Mouse (Mus musculus) forebrain, embryonic 14.5 days (tissue): ENCODE data around the gene Snx32. TPM values are rescaled to one million over a fixed set of nuclear protein-coding genes. Genes with fewer than 3 reads are reported as not detected.
A peak's percentile ranks its signal among the peaks of the same experiment; 100 is the strongest.

Experiments
- ATAC-seq: fragments of 200-750 bp; cut with Nextera tagmentation; 2 replicates; pipeline ENCODE4 v1.8.0; 2017; ENCODE audit warnings: mild to moderate bottlenecking, moderate library complexity
- DNase-seq: peaks from one replicate; pipeline ENCODE4 v3.0.0-alpha.2; 2015; ENCODE audit warnings: low spot score
- H3K27ac ChIP-seq: fragments of 300-500 bp; sonication (generic); 2 replicates; pipeline ENCODE4 v1.5.1; 2014; ENCODE audit warnings: low read depth, mild to moderate bottlenecking, control low read depth, low read length, moderate library complexity
- H3K27me3 ChIP-seq: fragments of 300-500 bp; sonication (generic); replicated peaks from 2 replicates; pipeline ENCODE4 v1.6.1; 2014; ENCODE audit warnings: low read length, control low read depth, mixed read lengths; ENCODE audit not compliant: control insufficient read depth, insufficient read depth
- H3K36me3 ChIP-seq: fragments of 300-500 bp; sonication (generic); 2 replicates; pipeline ENCODE4 v1.6.1; 2014; ENCODE audit warnings: low read length, control low read depth; ENCODE audit not compliant: control insufficient read depth, insufficient read depth
- H3K4me1 ChIP-seq: fragments of 300-500 bp; sonication (generic); 2 replicates; pipeline ENCODE4 v1.6.1; 2014; ENCODE audit warnings: antibody characterized with exemption, low read length, control low read depth; ENCODE audit not compliant: control insufficient read depth, insufficient read depth
- H3K4me2 ChIP-seq: fragments of 300-500 bp; sonication (generic); 2 replicates; pipeline ENCODE4 v1.6.1; 2014; ENCODE audit warnings: mild to moderate bottlenecking, control low read depth, low read length
- H3K4me3 ChIP-seq: fragments of 300-500 bp; sonication (generic); 2 replicates; pipeline ENCODE4 v1.5.1; 2014; ENCODE audit warnings: low read depth, low read length, control low read depth
- H3K9ac ChIP-seq: fragments of 300-500 bp; sonication (generic); 2 replicates; pipeline ENCODE4 v1.6.1; 2014; ENCODE audit warnings: mild to moderate bottlenecking, low read length, control low read depth, moderate library complexity
- H3K9me3 ChIP-seq: fragments of 300-500 bp; sonication (generic); replicated peaks from 2 replicates; pipeline ENCODE4 v1.6.1; 2016; ENCODE audit warnings: low read length, control low read depth, mixed read lengths; ENCODE audit not compliant: control insufficient read depth
- WGBS: fragments of 180-500 bp; shearing (Covaris S2); extraction: QIAGEN DNeasy Blood & Tissue Kit; methylation state at CpG from one replicate; pipeline ENCODE4 v1.1.7; 2014; 5-methylcytosine and 5-hydroxymethylcytosine counted together
- polyA plus RNA-seq: library from polyadenylated mRNA; unstranded; fragments of >200 nt; fragmentation: Nextera tagmentation; extraction: Ambion mirVana; gene quantifications from 2 replicates; pipeline ENCODE4 v1.2.1, GENCODE M21; 2014

Snx32 gene
- polyA plus RNA-seq, 1 experiment from 2014 or later, result 55.3 TPM

DNA sequence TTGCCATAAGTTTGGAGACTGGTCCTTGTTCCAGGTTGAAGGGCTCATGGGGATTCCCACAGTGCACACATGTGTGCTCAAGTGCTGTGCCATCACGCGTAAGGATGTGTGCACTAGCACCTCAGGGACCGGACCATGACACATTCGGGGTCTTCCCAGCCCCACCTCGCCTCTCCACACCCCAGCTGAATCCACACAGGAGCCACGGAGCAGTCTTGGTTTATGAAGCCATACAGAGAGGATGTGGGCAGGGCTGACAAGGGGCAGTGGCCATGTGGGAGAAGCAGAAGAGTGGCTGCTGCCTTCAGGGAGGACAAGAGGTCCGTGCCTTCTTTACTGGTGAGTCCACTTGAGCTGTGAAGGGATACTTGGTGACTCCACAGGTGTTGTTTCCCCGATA is 45.3 kb downstream of the Snx32 start:
- H3K27ac ChIP-seq, result no peak overlapping the region
- peaks cover 58% of the 10 kb centered on the region for H3K36me3 ChIP-seq

GRCm38 (mm10) chr19:5463791-5464562 is 46.4 kb downstream of the Snx32 start:
- peak overlapping the region; percentile 58 for H3K9ac ChIP-seq
- H3K4me3 ChIP-seq, result peak overlapping the region; percentile 11
- H3K27ac ChIP-seq, result peak overlapping the region; percentile 52; the same call in 1 of the 2 replicates
- H3K4me2 ChIP-seq, result peak overlapping the region; percentile 47
- H3K27me3 ChIP-seq, result no peaks in the 10 kb centered on the region
- ATAC-seq (peak; percentile 62), DNase-seq (peak; percentile 88)
- peaks cover 14% of the 10 kb centered on the region for H3K4me1 ChIP-seq
- no peaks in the 10 kb centered on the region for H3K9me3 ChIP-seq
- WGBS, result 41% methylated on average over 15 of the region's 15 CpGs
- H3K36me3 ChIP-seq, result peaks cover 58% of the 10 kb centered on the region

More for the DNA sequence above, 45.3 kb downstream of the Snx32 start:
- Histone ChIP-seq H3K9ac (no peak overlapping the region), H3K27me3 (no peaks in the 10 kb centered on the region), H3K4me1 (peaks cover 11% of the 10 kb centered on the region), H3K9me3 (no peaks in the 10 kb centered on the region), H3K4me3 (no peak overlapping the region), H3K4me2 (no peak overlapping the region)
- ATAC-seq, result no peak
- WGBS, result 97% methylated on average over 8 of the region's 8 CpGs
- no peak for DNase-seq

DNA sequence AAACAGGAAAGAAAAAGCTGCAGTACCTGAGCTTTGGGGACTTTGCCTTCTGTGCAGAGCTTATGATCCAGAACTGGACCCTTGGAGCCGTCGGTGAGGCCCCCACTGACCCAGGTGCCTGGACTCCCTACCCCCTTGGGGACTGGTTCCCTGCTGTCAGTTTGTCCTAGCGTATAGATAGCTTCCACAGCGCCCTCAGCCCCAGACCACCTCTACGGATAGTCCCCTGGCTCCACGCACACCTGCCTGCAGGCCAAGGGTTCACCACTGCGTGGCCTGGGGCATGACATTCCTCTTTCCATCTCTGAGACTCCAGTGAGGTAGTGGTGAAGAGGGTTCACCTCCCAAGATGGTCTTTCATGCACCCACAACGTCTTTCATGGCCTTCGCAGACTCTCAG is 47.1 kb downstream of the Snx32 start:
- no peaks in the 10 kb centered on the region for H3K9me3 ChIP-seq
- H3K4me3 ChIP-seq, result no peak overlapping the region
- ATAC-seq (no peak), DNase-seq (no peak)
- no peaks in the 10 kb centered on the region for H3K27me3 ChIP-seq
- no peak overlapping the region for H3K27ac ChIP-seq
- H3K36me3 ChIP-seq, result peaks cover 58% of the 10 kb centered on the region
- no peak overlapping the region for H3K4me2 ChIP-seq
- no peak overlapping the region for H3K9ac ChIP-seq
- 87% methylated on average over 9 of the region's 9 CpGs for WGBS
- peaks cover 14% of the 10 kb centered on the region for H3K4me1 ChIP-seq

GRCm38 (mm10) chr19:5461411-5461810 is 48.9 kb downstream of the Snx32 start:
- WGBS, result 81% methylated on average over 6 of the region's 6 CpGs
- Histone ChIP-seq H3K4me1 (peaks cover 21% of the 10 kb centered on the region), H3K9ac (peak overlapping the region; percentile 80; the same call in 1 of the 2 replicates), H3K27me3 (no peaks in the 10 kb centered on the region), H3K4me3 (peak overlapping the region; percentile 81), H3K4me2 (peak overlapping the region; percentile 92), H3K27ac (no peak overlapping the region), H3K9me3 (no peaks in the 10 kb centered on the region), H3K36me3 (peaks cover 42% of the 10 kb centered on the region)
- ATAC-seq, result no peak
- no peak for DNase-seq

DNA sequence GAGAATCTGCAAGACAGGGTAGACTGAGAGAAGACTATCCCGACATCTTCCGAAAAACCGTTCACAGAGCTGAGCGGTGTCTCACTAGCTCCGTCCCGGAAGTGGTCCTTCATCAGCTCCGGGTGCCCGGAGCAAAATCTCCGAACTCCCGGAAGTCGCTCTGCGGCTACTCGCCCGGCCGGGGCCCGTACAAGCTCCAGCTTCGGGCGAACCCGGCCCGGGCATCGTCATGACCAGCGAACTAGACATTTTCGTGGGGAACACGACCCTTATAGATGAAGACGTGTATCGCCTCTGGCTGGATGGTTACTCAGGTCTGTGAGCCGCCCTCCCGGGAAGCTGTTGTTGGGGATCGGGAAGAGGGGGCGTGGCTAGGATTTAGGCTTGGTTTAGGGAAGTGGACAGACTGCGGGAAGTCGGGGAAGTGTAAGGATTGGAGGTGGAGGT is 49.9 kb downstream of the Snx32 start, which contains the start of gene Fibp:
TSS of gene Fibp (plus strand) at position 151 of the 447 bp plus-strand sequence.
- H3K9me3 ChIP-seq, result no peaks in the 10 kb centered on the region
- no peaks in the 10 kb centered on the region for H3K27me3 ChIP-seq
- peak within 1 kb of the TSS; percentile 55 for H3K27ac ChIP-seq
- ATAC-seq (peak; percentile 54), DNase-seq (peak; percentile 94)
- H3K4me1 ChIP-seq, result peaks cover 30% of the 10 kb centered on the region
- peaks cover 33% of the 10 kb centered on the region for H3K36me3 ChIP-seq
- peak within 1 kb of the TSS; percentile 92 for H3K4me2 ChIP-seq
- H3K4me3 ChIP-seq, result peak within 1 kb of the TSS; percentile 81
- WGBS, result 1% methylated on average over 32 of the region's 32 CpGs
- H3K9ac ChIP-seq, result peak within 1 kb of the TSS; percentile 80

GRCm38 (mm10) chr19:5459896-5460295 is 50.4 kb downstream of the Snx32 start:
- Histone ChIP-seq H3K27ac (peak overlapping the region; percentile 55; the same call in 1 of the 2 replicates), H3K4me2 (peak overlapping the region; percentile 92), H3K27me3 (no peaks in the 10 kb centered on the region), H3K36me3 (peaks cover 27% of the 10 kb centered on the region), H3K9ac (peak overlapping the region; percentile 80), H3K9me3 (no peaks in the 10 kb centered on the region), H3K4me1 (peaks cover 34% of the 10 kb centered on the region), H3K4me3 (peak overlapping the region; percentile 81)
- WGBS, result 29% methylated on average over 3 of the region's 3 CpGs
- ATAC-seq, result no peak
- no peak for DNase-seq

DNA sequence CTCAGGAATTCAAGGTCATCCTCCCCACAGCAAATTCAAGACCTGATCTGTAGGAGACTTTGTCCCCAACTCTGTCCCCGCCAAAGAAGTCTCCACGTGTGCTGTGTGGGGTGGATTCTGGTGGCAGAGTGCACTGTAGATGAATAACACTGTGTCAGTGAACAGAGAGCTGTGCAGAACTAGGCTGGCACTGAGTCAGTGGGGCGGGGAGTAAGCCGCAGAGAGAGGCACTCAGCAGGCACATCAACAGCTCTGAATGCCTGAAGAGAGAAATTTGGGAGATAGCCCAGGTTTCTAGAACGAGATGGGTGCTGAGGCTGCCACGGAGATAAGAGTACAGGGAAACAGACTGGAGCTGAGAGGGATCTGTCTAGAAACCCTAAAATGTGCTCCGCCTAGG is 51.3 kb downstream of the Snx32 start:
- H3K4me2 ChIP-seq, result no peak overlapping the region
- peaks cover 32% of the 10 kb centered on the region for H3K4me1 ChIP-seq
- no peaks in the 10 kb centered on the region for H3K9me3 ChIP-seq
- peaks cover 21% of the 10 kb centered on the region for H3K36me3 ChIP-seq
- H3K4me3 ChIP-seq, result no peak overlapping the region
- no peak overlapping the region for H3K9ac ChIP-seq
- no peaks in the 10 kb centered on the region for H3K27me3 ChIP-seq
- 60% methylated on average over 7 of the region's 7 CpGs for WGBS
- DNase-seq, result no peak
- ATAC-seq, result no peak
- H3K27ac ChIP-seq, result no peak overlapping the region

- H3K9ac ChIP-seq, result peak within 1 kb of the TSS; percentile 88
- H3K4me2 ChIP-seq, result peak within 1 kb of the TSS; percentile 88
- H3K4me3 ChIP-seq, result peak within 1 kb of the TSS; percentile 74
- ATAC-seq (peak; percentile 14), DNase-seq (no peak)
- WGBS, result 13% methylated on average over 14 of the region's 14 CpGs
- H3K27me3 ChIP-seq, result no peaks in the 10 kb centered on the region
- peak within 1 kb of the TSS; percentile 94 for H3K27ac ChIP-seq
- H3K36me3 ChIP-seq, result peaks cover 14% of the 10 kb centered on the region
- H3K9me3 ChIP-seq, result no peaks in the 10 kb centered on the region
- peaks cover 30% of the 10 kb centered on the region for H3K4me1 ChIP-seq
These were observed 52.4 kb downstream of the Snx32 start, which contains the start of gene Ccdc85b for GRCm38 (mm10) chr19:5457746-5458442. Gene Ccdc85b (minus strand): TSS chr19:5457894.
